Mouse (Mus musculus) embryonic fibroblast, embryonic 13.5 days (primary cell): ENCODE results near the gene Pigv.

ENCODE experiments used
- CTCF ChIP-seq: IDR thresholded peaks from 2 replicates; pipeline ENCODE4 v1.5.1; 2011; ENCODE audit warnings: mild to moderate bottlenecking, control low read depth, low read length, moderate library complexity, borderline replicate concordance; ENCODE audit not compliant: insufficient read depth
- POLR2A ChIP-seq: IDR thresholded peaks from 2 replicates; pipeline ENCODE4 v1.6.1; 2011; ENCODE audit warnings: low read depth, mild to moderate bottlenecking, control low read depth, low read length, moderate library complexity

GRCm38 (mm10) chr4:133659497-133660192 lies 12.8 kb downstream of the Pigv start:
- TF ChIP-seq POLR2A (peak; percentile 45), CTCF (no peak)
